Mouse (Mus musculus) layer of hippocampus, adult 9-11 months (tissue): ENCODE data around the gene Adarb2.

Experiments
- DNase-seq: peaks from one replicate; pipeline ENCODE4 v3.0.0; 2022

Adarb2 gene

GRCm38 (mm10) chr13:8202681-8203476, at the start of gene Adarb2:
Adarb2 (plus strand) TSS chr13:8202866.
- DNase-seq: peak; percentile 77

GRCm38 (mm10) chr13:8173800-8174199, 28.9 kb upstream of the Adarb2 start:
- peak; percentile 6 for DNase-seq

GRCm38 (mm10) chr13:8191977-8192376, 10.7 kb upstream of the Adarb2 start:
- no peak for DNase-seq

- DNase-seq: no peak
Measured at GRCm38 (mm10) chr13:8199186-8199880, 3.3 kb upstream of the Adarb2 start.

GRCm38 (mm10) chr13:8203477-8203813, 779 bp downstream of the Adarb2 start:
- peak; percentile 2 for DNase-seq

GRCm38 (mm10) chr13:8207337-8207736, 4.7 kb downstream of the Adarb2 start:
- peak; percentile 45 for DNase-seq

- no peak for DNase-seq
Measured at GRCm38 (mm10) chr13:8210776-8211175, 8.1 kb downstream of the Adarb2 start.

- DNase-seq: no peak
Measured at GRCm38 (mm10) chr13:8238871-8239270, 36.2 kb downstream of the Adarb2 start.

- DNase-seq: no peak
Measured at GRCm38 (mm10) chr13:8248016-8248667, 45.5 kb downstream of the Adarb2 start.

GRCm38 (mm10) chr13:8272158-8272945, 69.7 kb downstream of the Adarb2 start:
- peak; percentile 29 for DNase-seq

- DNase-seq: no peak
Measured at GRCm38 (mm10) chr13:8283116-8283515, 80.5 kb downstream of the Adarb2 start.

- no peak for DNase-seq
Measured at GRCm38 (mm10) chr13:8316347-8317141, 113.9 kb downstream of the Adarb2 start.

- no peak for DNase-seq
Measured at GRCm38 (mm10) chr13:8333589-8334455, 131.2 kb downstream of the Adarb2 start.

GRCm38 (mm10) chr13:8334580-8334979, 131.9 kb downstream of the Adarb2 start:
- no peak for DNase-seq

- no peak for DNase-seq
Measured at GRCm38 (mm10) chr13:8341086-8341807, 138.6 kb downstream of the Adarb2 start.

- DNase-seq: peak; percentile 20
Measured at GRCm38 (mm10) chr13:8347147-8347546, 144.5 kb downstream of the Adarb2 start.

GRCm38 (mm10) chr13:8352341-8352740, 149.7 kb downstream of the Adarb2 start:
- DNase-seq: no peak

GRCm38 (mm10) chr13:8352952-8353351, 150.3 kb downstream of the Adarb2 start:
- no peak for DNase-seq

GRCm38 (mm10) chr13:8365523-8365922, 162.9 kb downstream of the Adarb2 start:
- DNase-seq: no peak

GRCm38 (mm10) chr13:8366087-8366486, 163.4 kb downstream of the Adarb2 start:
- DNase-seq: no peak
